Mouse (Mus musculus) MEL (cell line): Measurements from ENCODE around the gene Gm11273.

Experiments used
- CTCF ChIP-seq, 3 experiments: IDR thresholded peaks in 2 of 3; conservative IDR thresholded peaks in 1 of 3; 2 replicates each; pipeline ENCODE4 v1.5.1; 2011 to 2012; ENCODE audit warnings: low read length in 3 of 3, low read depth in 2 of 3, mild to moderate bottlenecking in 2 of 3, improper control_type of control experiment in 1 of 3, inconsistent platforms in 1 of 3, mixed read lengths in 1 of 3, moderate library complexity in 1 of 3; ENCODE audit not compliant: control insufficient read depth in 1 of 3, insufficient read depth in 1 of 3, poor library complexity in 1 of 3, severe bottlenecking in 1 of 3
- EP300 ChIP-seq, 2 experiments: IDR thresholded peaks; 2 replicates each; pipeline ENCODE4 v1.6.1; 2011; ENCODE audit warnings: improper control_type of control experiment in 2 of 2, low read length in 2 of 2, low read depth in 1 of 2, mild to moderate bottlenecking in 1 of 2
- GATA1 ChIP-seq: IDR thresholded peaks from 2 replicates; pipeline ENCODE4 v1.6.1; 2011; ENCODE audit warnings: low read depth, low read length, improper control_type of control experiment
- MEF2A ChIP-seq: IDR thresholded peaks from 2 replicates; pipeline ENCODE4 v1.6.1; 2014; ENCODE audit warnings: low read depth, mild to moderate bottlenecking, inconsistent platforms, low read length, improper control_type of control experiment; ENCODE audit not compliant: poor library complexity, insufficient replicate concordance, severe bottlenecking; ENCODE audit errors: extremely low read depth
- MYC ChIP-seq: IDR thresholded peaks from 2 replicates; pipeline ENCODE4 v1.6.1; 2011; ENCODE audit warnings: low read depth, mild to moderate bottlenecking, low read length, improper control_type of control experiment, moderate library complexity
- RAD21 ChIP-seq: IDR thresholded peaks from 2 replicates; pipeline ENCODE4 v1.6.1; 2011; ENCODE audit warnings: mild to moderate bottlenecking, low read depth, low read length, improper control_type of control experiment
- SMC3 ChIP-seq: IDR thresholded peaks from 2 replicates; pipeline ENCODE4 v1.6.1; 2011; ENCODE audit warnings: low read depth, low read length, improper control_type of control experiment
- TBP ChIP-seq: IDR thresholded peaks from 2 replicates; pipeline ENCODE4 v1.8.0; 2011; ENCODE audit warnings: low read depth, low read length, improper control_type of control experiment

DNA sequence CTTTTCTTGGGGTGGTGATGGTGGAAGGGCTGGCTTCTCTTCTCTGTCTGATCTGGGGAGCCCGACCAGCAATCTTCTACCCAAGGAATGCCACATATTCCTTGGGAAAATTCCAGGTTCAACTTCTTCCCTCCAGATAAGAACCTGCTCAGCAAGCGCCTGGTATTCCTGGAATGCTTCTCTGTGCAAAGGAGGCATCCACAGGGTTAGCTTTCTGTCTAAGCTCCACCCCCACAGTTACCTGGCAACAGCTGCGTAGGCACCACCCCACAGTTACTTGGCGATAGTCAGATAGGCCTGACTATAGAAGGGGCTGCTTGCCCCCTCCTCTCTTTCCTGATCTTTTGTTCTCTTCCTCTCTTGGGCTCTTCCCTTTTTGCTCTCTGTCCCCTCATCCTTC is 44.9 kb downstream of the Gm11273 start:
- TF ChIP-seq GATA1 = no peak
- TF ChIP-seq EP300 (IDR thresholded peaks at IDR 0.05; ENCODE audit: low read depth in 1 of 2, low read length in 2 of 2) = no peak
- no peak for TF ChIP-seq CTCF (IDR thresholded peaks at IDR 0.05 in 2 of 3, conservative IDR thresholded peaks at IDR 0.05 in 1 of 3; ENCODE audit: control insufficient read depth in 1 of 3, insufficient read depth in 1 of 3, low read depth in 2 of 3, low read length in 3 of 3, poor library complexity in 1 of 3, severe bottlenecking in 1 of 3)
- TF ChIP-seq TBP = no peak
- no peak for TF ChIP-seq MYC
- TF ChIP-seq SMC3 = no peak
- no peak for TF ChIP-seq MEF2A
- no peak for TF ChIP-seq RAD21
